ENCODE assay signal across 8 mouse cellular contexts in the genomic region with DNA sequence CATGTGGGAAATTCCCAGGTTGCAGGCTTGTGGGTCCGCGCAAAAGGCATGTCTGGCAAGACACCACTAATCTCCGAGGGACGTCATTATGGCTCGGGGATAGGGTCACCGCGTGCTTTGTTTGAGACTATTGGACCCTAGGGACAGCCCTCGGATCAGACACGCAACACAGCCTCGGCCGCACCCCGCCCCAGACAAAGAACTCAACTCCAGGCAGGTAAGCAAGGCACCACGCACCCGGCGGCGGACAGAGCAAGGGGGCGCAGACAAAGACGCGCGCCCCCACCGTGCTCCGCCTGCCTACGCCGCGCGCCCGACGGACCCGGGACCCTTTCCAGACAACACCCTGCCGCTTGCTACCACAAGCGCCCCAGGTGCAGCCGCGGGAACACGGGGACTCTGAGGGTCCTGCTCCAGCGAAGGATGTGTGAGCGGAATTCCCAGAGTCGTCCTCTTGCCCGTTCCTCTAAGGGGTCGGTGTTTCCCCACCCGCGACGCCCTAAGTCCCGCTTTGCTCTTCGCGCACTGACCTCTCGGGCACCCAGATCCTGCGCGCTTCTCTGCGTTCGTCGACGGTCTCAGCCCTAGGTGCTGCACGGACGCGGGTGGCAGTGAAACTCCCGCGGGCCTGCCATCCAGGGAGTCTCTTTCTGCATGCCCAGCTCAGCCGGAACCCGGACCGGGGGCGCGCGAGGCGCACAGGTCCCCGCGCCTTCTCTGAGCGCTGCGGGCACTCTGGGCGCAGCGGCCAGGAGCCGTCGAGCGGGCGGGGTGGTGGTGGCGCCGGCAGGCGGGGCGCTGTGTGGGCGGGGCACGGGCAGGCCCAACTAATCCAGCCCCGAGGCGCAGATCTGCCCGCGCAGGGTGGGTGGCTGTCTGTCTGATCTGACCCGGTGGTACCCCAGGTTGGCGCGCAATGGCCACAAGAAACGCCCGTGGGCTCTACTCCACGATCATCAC. TPM values are rescaled to one million over a fixed set of nuclear protein-coding genes. Genes with fewer than 3 reads are reported as not detected.
A peak's percentile ranks its signal among the peaks of the same experiment; 100 is the strongest.
DNase-seq lines count a peak whose midpoint lies in the region; ATAC-seq and TF ChIP-seq lines count a peak whose summit lies in the region.

No protein-coding gene starts in this region.

- no peaks in the 10 kb centered on the region for H3K36me3 ChIP-seq in embryonic facial prominence, embryonic 14.5 days (ENCODE audit: control insufficient read depth, insufficient read depth, low read length)
- no peaks in the 10 kb centered on the region for H3K36me3 ChIP-seq in heart, embryonic 11.5 days (ENCODE audit: control insufficient read depth, insufficient read depth, low read length)
- H3K36me3 ChIP-seq in kidney, embryonic 14.5 days (ENCODE audit: control insufficient read depth, insufficient read depth, low read length): no peaks in the 10 kb centered on the region
- H3K36me3 ChIP-seq in liver, embryonic 12.5 days: no peaks in the 10 kb centered on the region
- no peaks in the 10 kb centered on the region for H3K36me3 ChIP-seq in stomach, postnatal 0 days (ENCODE audit: control insufficient read depth, insufficient read depth, low read length)

- DNase-seq in layer of hippocampus, adult 11-12 months (ENCODE audit: low spot score): peak; percentile 71
- no peak for DNase-seq in layer of hippocampus, adult 9-10 months (ENCODE audit: low spot score)
- peak; percentile 82 for DNase-seq in embryonic facial prominence, embryonic 14.5 days (ENCODE audit: low spot score)
- peak; percentile 29 for DNase-seq in naive thymus-derived CD4-positive, alpha-beta T cell, adult 2 months (ENCODE audit: low read depth)
- peak; percentile 83 for DNase-seq in stomach, postnatal 0 days (ENCODE audit: low spot score)

- peak overlapping the region; percentile 76 for H3K9ac ChIP-seq in embryonic facial prominence, embryonic 14.5 days (ENCODE audit: low read depth, low read length)
- H3K9ac ChIP-seq in heart, embryonic 11.5 days (ENCODE audit: low read depth, low read length): peak overlapping the region; percentile 70
- peak overlapping the region; percentile 67 for H3K9ac ChIP-seq in kidney, embryonic 14.5 days (ENCODE audit: low read depth, low read length)
- H3K9ac ChIP-seq in liver, embryonic 12.5 days: peak overlapping the region; percentile 24; the same call in 1 of the 2 replicates
- peak overlapping the region; percentile 58 for H3K9ac ChIP-seq in stomach, postnatal 0 days (ENCODE audit: low read length)

- H3K4me1 ChIP-seq in embryonic facial prominence, embryonic 14.5 days (ENCODE audit: control insufficient read depth, insufficient read depth, low read length): peaks cover 21% of the 10 kb centered on the region
- H3K4me1 ChIP-seq in heart, embryonic 11.5 days (ENCODE audit: control insufficient read depth, insufficient read depth, low read length): peaks cover 8% of the 10 kb centered on the region; the same call in 1 of the 2 replicates
- H3K4me1 ChIP-seq in kidney, embryonic 14.5 days (ENCODE audit: control insufficient read depth, insufficient read depth, low read length): peaks cover 13% of the 10 kb centered on the region
- peaks cover 14% of the 10 kb centered on the region for H3K4me1 ChIP-seq in liver, embryonic 12.5 days
- H3K4me1 ChIP-seq in stomach, postnatal 0 days (replicated peaks; ENCODE audit: control insufficient read depth, insufficient read depth): 0 out of 2 replicates have a peak, but pooled peaks cover 5% of the 10 kb centered on the region

- peak overlapping the region; percentile 73 for H3K4me2 ChIP-seq in embryonic facial prominence, embryonic 14.5 days (ENCODE audit: low read depth, low read length)
- peak overlapping the region; percentile 90 for H3K4me2 ChIP-seq in heart, embryonic 11.5 days
- H3K4me2 ChIP-seq in kidney, embryonic 14.5 days (replicated peaks; ENCODE audit: low read depth, low read length): peak overlapping the region; percentile 60
- H3K4me2 ChIP-seq in liver, embryonic 12.5 days: peak overlapping the region; percentile 75
- H3K4me2 ChIP-seq in stomach, postnatal 0 days (replicated peaks; ENCODE audit: low read depth): peak overlapping the region; percentile 86

- TF ChIP-seq CTCF in stomach, postnatal 0 days (IDR thresholded peaks at IDR 0.05; ENCODE audit: low read depth): peak; percentile 5; the same call in 1 of the 2 replicates

- peak; percentile 90 for ATAC-seq in embryonic facial prominence, embryonic 14.5 days (ENCODE audit: low read depth)
- peak; percentile 71 for ATAC-seq in heart, embryonic 11.5 days (replicated peaks; ENCODE audit: insufficient number of reproducible peaks, low FRiP score, low TSS enrichment)
- ATAC-seq in kidney, embryonic 14.5 days (ENCODE audit: low FRiP score, low TSS enrichment): peak; percentile 88
- peak; percentile 73 for ATAC-seq in liver, embryonic 12.5 days
- peak; percentile 85 for ATAC-seq in stomach, postnatal 0 days (ENCODE audit: low FRiP score, low TSS enrichment)

- H3K27ac ChIP-seq in embryonic facial prominence, embryonic 14.5 days (replicated peaks; ENCODE audit: low read depth, low read length): 0 out of 2 replicates have a peak overlapping the region, but pooled peaks have one; percentile 28
- no peak overlapping the region for H3K27ac ChIP-seq in heart, embryonic 11.5 days (ENCODE audit: low read depth, low read length)
- no peak overlapping the region for H3K27ac ChIP-seq in kidney, embryonic 14.5 days (ENCODE audit: low read depth, low read length)
- H3K27ac ChIP-seq in liver, embryonic 12.5 days: no peak overlapping the region
- H3K27ac ChIP-seq in stomach, postnatal 0 days (replicated peaks): no peak overlapping the region

- no peaks in the 10 kb centered on the region for H3K9me3 ChIP-seq in embryonic facial prominence, embryonic 14.5 days (ENCODE audit: control insufficient read depth, low read length)
- H3K9me3 ChIP-seq in heart, embryonic 11.5 days (replicated peaks; ENCODE audit: control insufficient read depth, low read length): no peaks in the 10 kb centered on the region
- H3K9me3 ChIP-seq in kidney, embryonic 14.5 days (ENCODE audit: control insufficient read depth, low read length): no peaks in the 10 kb centered on the region
- no peaks in the 10 kb centered on the region for H3K9me3 ChIP-seq in liver, embryonic 12.5 days (replicated peaks)
- no peaks in the 10 kb centered on the region for H3K9me3 ChIP-seq in stomach, postnatal 0 days (ENCODE audit: control insufficient read depth, low read length)

- no peak for TF ChIP-seq EP300 in stomach, postnatal 0 days (optimal IDR thresholded peaks at IDR 0.05)

- under 1% methylated on average over 67 of the region's 90 CpGs for WGBS in embryonic facial prominence, embryonic 14.5 days
- 1% methylated on average over 88 of the region's 90 CpGs for WGBS in heart, embryonic 11.5 days (ENCODE audit: insufficient replicate concordance)
- under 1% methylated on average over 90 of the region's 90 CpGs for WGBS in kidney, embryonic 14.5 days
- 4% methylated on average over 90 of the region's 90 CpGs for WGBS in liver, embryonic 12.5 days (ENCODE audit: insufficient replicate concordance)
- 1% methylated on average over 86 of the region's 90 CpGs for WGBS in stomach, postnatal 0 days

- peak overlapping the region; percentile 73 for H3K4me3 ChIP-seq in embryonic facial prominence, embryonic 14.5 days (ENCODE audit: low read depth, low read length)
- peak overlapping the region; percentile 67 for H3K4me3 ChIP-seq in heart, embryonic 11.5 days (ENCODE audit: low read depth, low read length)
- H3K4me3 ChIP-seq in kidney, embryonic 14.5 days (ENCODE audit: low read length): peak overlapping the region; percentile 74
- H3K4me3 ChIP-seq in liver, embryonic 12.5 days: peak overlapping the region; percentile 53
- peak overlapping the region; percentile 54 for H3K4me3 ChIP-seq in stomach, postnatal 0 days (ENCODE audit: low read depth, low read length)

- H3K27me3 ChIP-seq in embryonic facial prominence, embryonic 14.5 days (replicated peaks; ENCODE audit: control insufficient read depth, insufficient read depth, low read length): 0 out of 2 replicates have a peak, but pooled peaks cover 3% of the 10 kb centered on the region
- H3K27me3 ChIP-seq in heart, embryonic 11.5 days (ENCODE audit: control insufficient read depth, insufficient read depth, low read length): peaks cover 12% of the 10 kb centered on the region
- no peaks in the 10 kb centered on the region for H3K27me3 ChIP-seq in kidney, embryonic 14.5 days (ENCODE audit: control insufficient read depth, insufficient read depth, low read length)
- H3K27me3 ChIP-seq in liver, embryonic 12.5 days (replicated peaks): peaks cover 41% of the 10 kb centered on the region
- H3K27me3 ChIP-seq in stomach, postnatal 0 days (ENCODE audit: control insufficient read depth, insufficient read depth, low read length): no peaks in the 10 kb centered on the region

RNA-seq across cellular contexts. Expression of a gene that starts 42.1 kb away (rescaled TPM):
- not detected in 2 replicates for polyA plus RNA-seq in embryonic facial prominence, embryonic 14.5 days (2014; fragmentation: Nextera tagmentation; extraction: Ambion mirVana)
- polyA plus RNA-seq in heart, embryonic 11.5 days (2014; fragmentation: Nextera tagmentation; extraction: Ambion mirVana): not detected in 2 replicates
- polyA plus RNA-seq in kidney, embryonic 14.5 days (2014; fragmentation: Nextera tagmentation; extraction: Ambion mirVana): not detected in 2 replicates
- not detected in 2 replicates for polyA plus RNA-seq in liver, embryonic 12.5 days (2016; fragmentation: Nextera tagmentation; extraction: Ambion mirVana)
- polyA plus RNA-seq in stomach, postnatal 0 days (2015; fragmentation: Nextera tagmentation; extraction: Ambion mirVana): not detected in 2 replicates

RNA-seq across cellular contexts. Expression of a gene that starts 43.6 kb away (rescaled TPM):
- 2.3 and 2.4 TPM in 2 replicates for polyA plus RNA-seq in embryonic facial prominence, embryonic 14.5 days (2014; fragmentation: Nextera tagmentation; extraction: Ambion mirVana)
- 0.27 TPM in 1 of 2 replicates, not detected in the other for polyA plus RNA-seq in heart, embryonic 11.5 days (2014; fragmentation: Nextera tagmentation; extraction: Ambion mirVana)
- 0.89 and 0.95 TPM in 2 replicates for polyA plus RNA-seq in kidney, embryonic 14.5 days (2014; fragmentation: Nextera tagmentation; extraction: Ambion mirVana)
- polyA plus RNA-seq in liver, embryonic 12.5 days (2016; fragmentation: Nextera tagmentation; extraction: Ambion mirVana): 0.06 TPM in 1 of 2 replicates, not detected in the other
- 0.36 and 0.42 TPM in 2 replicates for polyA plus RNA-seq in stomach, postnatal 0 days (2015; fragmentation: Nextera tagmentation; extraction: Ambion mirVana)

Comparison
In these comparisons a context has a peak if more than half of its experiments do, and no peak if none do; other contexts are left out.
1. H3K9ac ChIP-seq: peak in every context shown above with its lines; median percentile 76 in embryonic facial prominence, embryonic 14.5 days; 70 in heart, embryonic 11.5 days; 67 in kidney, embryonic 14.5 days; 58 in stomach, postnatal 0 days; 24 in liver, embryonic 12.5 days.